Mouse (Mus musculus): ENCODE results near the gene Vrk3. TPM values are rescaled to one million over a fixed set of nuclear protein-coding genes. Genes with fewer than 3 reads are reported as not detected.

Gene Vrk3
- polyA plus RNA-seq, 1 experiment from 2014 or later: 48.5 TPM

DNA sequence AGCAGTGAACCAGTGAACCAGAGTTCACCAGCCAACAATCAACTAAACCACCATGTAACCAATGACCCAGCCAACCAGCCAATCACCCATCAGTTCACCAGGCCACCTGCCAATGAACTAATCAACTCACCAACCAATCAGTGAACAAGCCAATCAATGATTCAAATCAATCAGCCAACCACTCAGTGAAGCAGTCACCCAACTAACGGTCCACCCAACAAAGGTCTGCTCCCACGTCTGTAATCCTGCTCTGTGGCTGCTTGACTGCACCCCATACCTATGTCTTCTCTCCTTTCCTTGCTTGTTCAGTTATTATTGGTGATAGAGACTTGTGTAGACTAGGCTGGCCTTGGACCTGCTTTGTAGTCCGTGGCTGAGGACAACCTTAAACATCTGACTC is 65.8 kb downstream of the Vrk3 start:
- Histone ChIP-seq H3K36me3 (ENCODE audit: control insufficient read depth, insufficient read depth, low read length) (peaks cover 17% of the 10 kb centered on the region; the same call in 1 of the 2 replicates), H3K4me2 (ENCODE audit: low read depth, low read length) (no peak overlapping the region), H3K4me3 (ENCODE audit: low read length) (no peak overlapping the region), H3K9ac (ENCODE audit: low read depth, low read length) (no peak overlapping the region), H3K27me3 (replicated peaks; ENCODE audit: control insufficient read depth, insufficient read depth, low read length) (no peaks in the 10 kb centered on the region), H3K4me1 (ENCODE audit: control insufficient read depth, insufficient read depth, low read length) (peaks cover 21% of the 10 kb centered on the region), H3K9me3 (ENCODE audit: control insufficient read depth, low read length) (no peaks in the 10 kb centered on the region), H3K27ac (ENCODE audit: low read length) (no peak overlapping the region)
- no peak for ATAC-seq
- 91% methylated on average over 3 of the region's 3 CpGs for WGBS

DNA sequence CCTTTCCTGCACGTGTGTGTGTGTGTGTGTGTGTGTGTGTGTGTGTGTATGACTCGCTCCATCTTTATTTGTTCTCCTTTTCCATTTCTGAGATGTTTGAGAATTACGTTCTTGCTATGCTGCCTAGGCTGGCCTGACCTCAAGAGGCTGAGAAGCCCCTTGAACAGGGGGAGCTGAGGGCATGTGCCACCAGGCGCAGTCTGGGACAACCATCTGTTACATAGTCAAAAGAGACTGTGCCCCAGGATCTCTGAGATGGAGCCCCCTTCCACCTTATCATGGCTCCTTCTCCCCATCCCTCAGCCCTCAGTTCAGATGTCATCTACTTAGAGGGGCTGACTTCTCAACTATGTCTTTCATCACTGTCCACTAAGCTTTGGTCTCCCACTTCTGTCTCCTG is 66.2 kb downstream of the Vrk3 start:
- Histone ChIP-seq H3K4me3 (ENCODE audit: low read length) (no peak overlapping the region), H3K9ac (ENCODE audit: low read depth, low read length) (no peak overlapping the region), H3K9me3 (ENCODE audit: control insufficient read depth, low read length) (no peaks in the 10 kb centered on the region), H3K36me3 (ENCODE audit: control insufficient read depth, insufficient read depth, low read length) (peaks cover 17% of the 10 kb centered on the region; the same call in 1 of the 2 replicates), H3K4me1 (ENCODE audit: control insufficient read depth, insufficient read depth, low read length) (peaks cover 26% of the 10 kb centered on the region), H3K4me2 (ENCODE audit: low read depth, low read length) (no peak overlapping the region), H3K27me3 (replicated peaks; ENCODE audit: control insufficient read depth, insufficient read depth, low read length) (no peaks in the 10 kb centered on the region), H3K27ac (ENCODE audit: low read length) (no peak overlapping the region)
- ATAC-seq: no peak
- WGBS: 86% methylated on average over 4 of the region's 4 CpGs

DNA sequence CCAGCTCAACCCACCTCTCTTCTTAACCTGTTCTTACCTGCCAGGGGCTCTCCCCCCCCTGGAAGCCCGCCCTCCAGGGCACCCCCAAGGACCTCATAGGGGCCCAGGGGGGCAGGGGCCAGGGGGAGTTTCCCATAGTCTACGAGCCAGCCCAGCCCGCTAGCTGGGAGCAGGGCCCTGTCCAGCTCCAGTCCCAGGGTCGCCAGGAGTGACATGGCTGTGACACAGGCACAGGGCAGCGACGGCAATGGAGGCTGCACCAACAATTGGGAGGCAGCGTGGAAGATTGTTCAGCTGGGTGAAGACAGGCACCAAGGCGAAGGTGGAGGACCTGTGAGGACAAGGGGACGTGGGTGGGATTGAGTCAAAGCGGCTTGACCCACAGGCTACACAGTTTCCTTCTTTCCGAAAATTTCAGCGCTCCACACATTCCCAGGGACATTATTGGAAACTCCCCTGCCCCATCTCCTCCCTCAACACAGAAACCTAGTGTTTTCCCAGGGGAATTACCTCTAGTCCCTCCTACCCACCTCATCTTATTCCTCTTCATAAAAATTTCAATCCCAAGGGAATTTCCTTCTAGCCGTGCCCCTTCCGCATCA is 66.8 kb downstream of the Vrk3 start:
- Histone ChIP-seq H3K27ac (ENCODE audit: low read length) (0 out of 2 replicates have a peak overlapping the region, but pooled peaks have one; percentile 98), H3K27me3 (replicated peaks; ENCODE audit: control insufficient read depth, insufficient read depth, low read length) (no peaks in the 10 kb centered on the region), H3K4me1 (ENCODE audit: control insufficient read depth, insufficient read depth, low read length) (peaks cover 32% of the 10 kb centered on the region), H3K4me3 (ENCODE audit: low read length) (peak overlapping the region; percentile 82), H3K4me2 (ENCODE audit: low read depth, low read length) (peak overlapping the region; percentile 53), H3K9ac (ENCODE audit: low read depth, low read length) (peak overlapping the region; percentile 95), H3K9me3 (ENCODE audit: control insufficient read depth, low read length) (no peaks in the 10 kb centered on the region), H3K36me3 (ENCODE audit: control insufficient read depth, insufficient read depth, low read length) (peaks cover 17% of the 10 kb centered on the region; the same call in 1 of the 2 replicates)
- 32% methylated on average over 14 of the region's 14 CpGs for WGBS
- peak; percentile 0; the same call in 1 of the 2 replicates for ATAC-seq

DNA sequence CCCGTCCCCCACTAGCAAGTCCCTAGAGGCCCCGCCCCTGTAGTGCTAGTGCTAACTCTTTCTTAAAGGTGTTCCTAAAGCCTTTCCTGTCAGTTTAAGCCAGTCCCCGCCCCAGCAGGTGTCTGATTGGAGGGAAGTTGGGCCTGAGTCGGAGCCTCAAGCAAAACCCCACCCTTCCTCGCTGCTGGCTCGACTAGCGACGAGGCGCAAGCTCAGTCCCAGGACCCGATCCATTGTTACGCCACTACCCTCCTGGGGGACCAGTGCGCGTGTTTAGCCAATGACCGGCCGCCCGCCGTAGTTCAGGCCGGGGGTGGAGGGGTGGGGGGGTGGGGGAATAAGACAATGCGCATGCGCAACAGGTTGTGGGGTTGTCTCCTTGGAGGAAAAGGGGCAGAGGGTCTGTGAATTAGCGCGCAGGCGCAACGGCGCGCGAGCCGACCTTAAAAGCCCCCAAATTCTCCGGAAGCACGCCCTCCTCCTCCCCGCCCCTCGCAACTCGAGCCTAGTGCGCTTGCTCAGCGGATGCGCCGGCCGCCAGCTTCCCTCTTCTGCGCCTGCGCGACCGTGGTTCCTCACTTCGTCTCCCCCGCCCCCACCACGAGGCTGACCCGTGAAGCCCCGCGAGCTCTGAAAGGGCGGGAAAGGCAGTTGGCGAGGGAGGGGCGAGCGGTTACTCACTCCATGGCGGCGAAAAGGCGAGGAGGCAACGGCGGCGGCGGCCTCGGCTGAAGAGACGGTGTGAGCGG is 67.7 kb downstream of the Vrk3 start, which contains the start of the genes Nup62 and Il4i1:
Gene Nup62, plus strand, starts transcription at position 368 of the 749 bp plus-strand sequence.
Gene Il4i1, plus strand, starts transcription at position 667 of the 749 bp plus-strand sequence.
- peak; percentile 94 for ATAC-seq
- Histone ChIP-seq H3K27ac (ENCODE audit: low read length) (peak within 1 kb of the TSS; percentile 98), H3K4me1 (ENCODE audit: control insufficient read depth, insufficient read depth, low read length) (peaks cover 35% of the 10 kb centered on the region), H3K36me3 (ENCODE audit: control insufficient read depth, insufficient read depth, low read length) (peaks cover 17% of the 10 kb centered on the region; the same call in 1 of the 2 replicates), H3K9ac (ENCODE audit: low read depth, low read length) (peak within 1 kb of the TSS; percentile 95), H3K4me3 (ENCODE audit: low read length) (peak within 1 kb of the TSS; percentile 82), H3K9me3 (ENCODE audit: control insufficient read depth, low read length) (no peaks in the 10 kb centered on the region), H3K4me2 (ENCODE audit: low read depth, low read length) (peak within 1 kb of the TSS; percentile 79), H3K27me3 (replicated peaks; ENCODE audit: control insufficient read depth, insufficient read depth, low read length) (no peaks in the 10 kb centered on the region)
- under 1% methylated on average over 62 of the region's 62 CpGs for WGBS

DNA sequence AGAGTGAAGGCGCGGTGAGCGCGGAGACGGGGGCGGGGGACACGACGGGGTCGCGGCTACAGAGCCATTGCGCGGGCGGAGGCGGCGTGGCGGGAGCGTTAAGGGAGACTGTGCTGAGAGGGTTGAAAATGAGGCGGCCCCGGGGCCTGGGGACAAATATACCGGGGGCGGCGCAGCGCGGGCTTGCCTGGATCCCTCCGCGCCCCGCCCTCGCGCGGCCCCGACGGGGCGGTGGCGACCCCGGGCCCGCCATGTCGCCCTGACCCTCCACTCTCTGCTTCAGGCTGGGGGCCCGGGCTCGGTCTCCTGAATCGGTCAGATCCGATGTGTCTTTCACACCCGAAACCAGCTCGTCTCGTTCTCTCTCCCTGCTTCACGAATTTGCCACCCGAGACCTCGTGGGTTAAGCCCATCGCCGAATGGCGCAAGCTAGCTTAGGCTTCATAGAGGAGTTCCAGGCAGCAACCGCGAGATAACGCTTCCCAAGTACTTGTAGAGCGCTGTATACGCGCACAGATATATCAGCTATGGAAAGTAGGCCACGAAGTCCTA is 68.3 kb downstream of the Vrk3 start, which contains the start of gene Atf5:
Gene Atf5, minus strand, starts transcription at position 189 of the 552 bp plus-strand sequence.
- Histone ChIP-seq H3K4me1 (ENCODE audit: control insufficient read depth, insufficient read depth, low read length) (peaks cover 38% of the 10 kb centered on the region), H3K4me2 (ENCODE audit: low read depth, low read length) (peak within 1 kb of the TSS; percentile 79), H3K27me3 (replicated peaks; ENCODE audit: control insufficient read depth, insufficient read depth, low read length) (no peaks in the 10 kb centered on the region), H3K27ac (ENCODE audit: low read length) (peak within 1 kb of the TSS; percentile 98), H3K4me3 (ENCODE audit: low read length) (peak within 1 kb of the TSS; percentile 82), H3K9me3 (ENCODE audit: control insufficient read depth, low read length) (no peaks in the 10 kb centered on the region), H3K36me3 (ENCODE audit: control insufficient read depth, insufficient read depth, low read length) (peaks cover 14% of the 10 kb centered on the region; the same call in 1 of the 2 replicates), H3K9ac (ENCODE audit: low read depth, low read length) (peak within 1 kb of the TSS; percentile 95)
- peak; percentile 51 for ATAC-seq
- under 1% methylated on average over 50 of the region's 57 CpGs for WGBS

DNA sequence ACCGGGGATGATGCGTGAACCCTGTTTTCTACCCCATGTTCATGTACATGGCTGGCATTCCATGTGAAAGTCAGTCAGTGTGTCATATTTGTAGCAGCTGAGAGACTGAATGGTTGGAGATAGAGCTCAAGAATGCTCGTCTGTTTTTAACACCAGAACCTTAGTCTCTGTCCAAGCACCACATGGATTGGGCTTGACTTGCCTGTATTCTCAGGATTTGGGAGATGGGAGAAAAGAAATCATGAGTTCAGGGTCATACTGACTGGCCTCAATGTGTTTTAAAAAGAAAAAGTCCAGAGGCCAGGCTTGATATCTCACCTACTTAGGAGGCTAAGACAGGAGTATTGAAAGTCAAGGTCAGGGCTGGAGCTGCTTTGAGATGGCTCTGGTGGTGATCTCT is 69.2 kb downstream of the Vrk3 start:
- H3K9ac ChIP-seq (ENCODE audit: low read depth, low read length): peak overlapping the region; percentile 95
- no peaks in the 10 kb centered on the region for H3K9me3 ChIP-seq (ENCODE audit: control insufficient read depth, low read length)
- peak overlapping the region; percentile 98 for H3K27ac ChIP-seq (ENCODE audit: low read length)
- peak overlapping the region; percentile 79 for H3K4me2 ChIP-seq (ENCODE audit: low read depth, low read length)
- H3K27me3 ChIP-seq (replicated peaks; ENCODE audit: control insufficient read depth, insufficient read depth, low read length): no peaks in the 10 kb centered on the region
- WGBS: 17% methylated on average over 3 of the region's 3 CpGs
- peak overlapping the region; percentile 82 for H3K4me3 ChIP-seq (ENCODE audit: low read length)
- H3K4me1 ChIP-seq (ENCODE audit: control insufficient read depth, insufficient read depth, low read length): peaks cover 40% of the 10 kb centered on the region
- H3K36me3 ChIP-seq (ENCODE audit: control insufficient read depth, insufficient read depth, low read length): peaks cover 7% of the 10 kb centered on the region; the same call in 1 of the 2 replicates
- ATAC-seq: no peak

DNA sequence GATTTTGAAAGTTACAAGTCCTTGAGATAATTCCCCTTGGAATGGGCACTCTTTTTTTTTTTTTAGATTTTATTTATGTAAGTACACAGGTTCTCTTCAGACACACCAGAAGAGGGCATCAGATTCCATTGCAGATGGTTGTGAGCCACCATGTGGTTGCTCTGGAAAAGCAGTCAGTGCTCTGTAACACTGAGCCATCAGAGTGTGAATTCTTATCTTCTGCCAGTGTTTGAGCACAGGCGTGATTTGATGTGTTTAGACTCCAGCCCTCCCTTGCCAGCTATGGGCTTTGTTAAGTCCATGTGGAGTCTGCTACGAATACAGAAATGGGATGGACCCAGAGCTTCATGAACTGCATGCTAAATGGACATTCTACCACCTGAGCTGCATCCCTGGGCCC is 70.0 kb downstream of the Vrk3 start:
- H3K4me2 ChIP-seq (ENCODE audit: low read depth, low read length): peak overlapping the region; percentile 79
- H3K27ac ChIP-seq (ENCODE audit: low read length): peak overlapping the region; percentile 98; the same call in 1 of the 2 replicates
- ATAC-seq: no peak
- 0 out of 2 replicates have a peak, but pooled peaks cover 3% of the 10 kb centered on the region for H3K36me3 ChIP-seq (ENCODE audit: control insufficient read depth, insufficient read depth, low read length)
- H3K4me3 ChIP-seq (ENCODE audit: low read length): peak overlapping the region; percentile 82
- H3K4me1 ChIP-seq (ENCODE audit: control insufficient read depth, insufficient read depth, low read length): peaks cover 45% of the 10 kb centered on the region
- H3K9me3 ChIP-seq (ENCODE audit: control insufficient read depth, low read length): no peaks in the 10 kb centered on the region
- no peaks in the 10 kb centered on the region for H3K27me3 ChIP-seq (replicated peaks; ENCODE audit: control insufficient read depth, insufficient read depth, low read length)
- WGBS: 12% methylated on average over 2 of the region's 2 CpGs
- H3K9ac ChIP-seq (ENCODE audit: low read depth, low read length): peak overlapping the region; percentile 65; the same call in 1 of the 2 replicates

DNA sequence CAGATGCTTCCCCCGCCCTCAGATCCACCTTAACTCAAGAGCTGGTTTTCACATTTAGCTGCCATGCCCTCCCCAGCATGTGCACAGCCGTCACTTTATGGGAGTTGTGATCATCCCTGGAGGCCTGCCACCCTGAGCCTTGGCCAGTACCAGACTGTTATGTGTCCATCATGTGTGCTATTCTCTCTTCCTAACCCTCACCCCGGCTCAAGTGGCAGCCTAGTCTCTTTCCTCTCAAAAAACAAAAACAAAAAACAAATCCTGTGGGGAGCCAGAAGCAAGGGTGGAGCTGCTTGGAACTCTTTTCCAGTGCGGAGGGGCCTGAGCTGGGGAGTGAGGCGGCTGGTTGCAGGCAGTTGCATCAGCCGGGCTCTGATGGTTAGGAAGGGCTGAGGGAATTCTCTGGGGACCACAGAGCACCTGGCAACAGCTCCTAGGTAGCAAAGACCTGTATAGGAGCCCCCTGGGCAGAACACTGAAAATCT is 70.6 kb downstream of the Vrk3 start:
- Histone ChIP-seq H3K4me2 (ENCODE audit: low read depth, low read length) (peak overlapping the region; percentile 79), H3K27me3 (replicated peaks; ENCODE audit: control insufficient read depth, insufficient read depth, low read length) (no peaks in the 10 kb centered on the region), H3K4me1 (ENCODE audit: control insufficient read depth, insufficient read depth, low read length) (peaks cover 47% of the 10 kb centered on the region), H3K36me3 (ENCODE audit: control insufficient read depth, insufficient read depth, low read length) (no peaks in the 10 kb centered on the region), H3K9ac (ENCODE audit: low read depth, low read length) (peak overlapping the region; percentile 65), H3K9me3 (ENCODE audit: control insufficient read depth, low read length) (no peaks in the 10 kb centered on the region), H3K4me3 (ENCODE audit: low read length) (peak overlapping the region; percentile 82), H3K27ac (ENCODE audit: low read length) (peak overlapping the region; percentile 44)
- WGBS: 36% methylated on average over 6 of the region's 6 CpGs
- ATAC-seq: no peak

DNA sequence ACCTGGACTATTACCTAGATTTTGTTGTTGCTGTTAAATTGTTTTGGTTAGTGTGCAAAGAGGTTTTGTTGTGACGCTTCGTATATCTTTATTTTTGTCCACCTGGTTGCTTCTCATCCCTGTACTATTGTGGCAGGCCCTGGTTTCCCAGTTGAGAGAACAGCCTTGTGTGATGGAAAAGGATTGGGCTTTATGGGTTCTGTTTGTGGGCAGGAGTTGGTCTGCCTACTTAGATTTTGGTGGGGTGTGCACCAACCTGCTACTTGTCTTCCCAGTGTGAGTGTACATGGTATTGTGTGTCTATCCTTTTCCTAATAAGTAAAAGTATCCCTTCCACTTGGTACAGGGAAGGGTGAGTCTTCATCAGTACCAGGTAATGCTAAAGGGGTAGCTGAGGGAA is 71.2 kb downstream of the Vrk3 start:
- peak overlapping the region; percentile 82 for H3K4me3 ChIP-seq (ENCODE audit: low read length)
- H3K36me3 ChIP-seq (ENCODE audit: control insufficient read depth, insufficient read depth, low read length): no peaks in the 10 kb centered on the region
- H3K27ac ChIP-seq (ENCODE audit: low read length): peak overlapping the region; percentile 44; the same call in 1 of the 2 replicates
- H3K9me3 ChIP-seq (ENCODE audit: control insufficient read depth, low read length): no peaks in the 10 kb centered on the region
- no peaks in the 10 kb centered on the region for H3K27me3 ChIP-seq (replicated peaks; ENCODE audit: control insufficient read depth, insufficient read depth, low read length)
- H3K4me2 ChIP-seq (ENCODE audit: low read depth, low read length): peak overlapping the region; percentile 79
- no peak for ATAC-seq
- H3K9ac ChIP-seq (ENCODE audit: low read depth, low read length): peak overlapping the region; percentile 65
- peaks cover 47% of the 10 kb centered on the region for H3K4me1 ChIP-seq (ENCODE audit: control insufficient read depth, insufficient read depth, low read length)
- WGBS: 89% methylated on average over 2 of the region's 2 CpGs

All from intestine, embryonic 16.5 days (tissue).